Mouse (Mus musculus) adrenal gland, adult (tissue): ENCODE measurements around the gene Cpeb3.
A peak's percentile ranks its signal among the peaks of the same experiment; 100 is the strongest.
"Not testable (repeated sequence)": the region's sequence is repeated elsewhere in the genome, so short reads cannot be mapped to it uniquely, and the experiment has no call there.

Source experiments
- DNase-seq, 2 experiments: peaks; one replicate each; pipeline ENCODE4 v3.0.0; 2022 to 2023; ENCODE audit warnings: low spot score in 1 of 2; ENCODE audit not compliant: inconsistent age in 2 of 2

Cpeb3 gene

DNA sequence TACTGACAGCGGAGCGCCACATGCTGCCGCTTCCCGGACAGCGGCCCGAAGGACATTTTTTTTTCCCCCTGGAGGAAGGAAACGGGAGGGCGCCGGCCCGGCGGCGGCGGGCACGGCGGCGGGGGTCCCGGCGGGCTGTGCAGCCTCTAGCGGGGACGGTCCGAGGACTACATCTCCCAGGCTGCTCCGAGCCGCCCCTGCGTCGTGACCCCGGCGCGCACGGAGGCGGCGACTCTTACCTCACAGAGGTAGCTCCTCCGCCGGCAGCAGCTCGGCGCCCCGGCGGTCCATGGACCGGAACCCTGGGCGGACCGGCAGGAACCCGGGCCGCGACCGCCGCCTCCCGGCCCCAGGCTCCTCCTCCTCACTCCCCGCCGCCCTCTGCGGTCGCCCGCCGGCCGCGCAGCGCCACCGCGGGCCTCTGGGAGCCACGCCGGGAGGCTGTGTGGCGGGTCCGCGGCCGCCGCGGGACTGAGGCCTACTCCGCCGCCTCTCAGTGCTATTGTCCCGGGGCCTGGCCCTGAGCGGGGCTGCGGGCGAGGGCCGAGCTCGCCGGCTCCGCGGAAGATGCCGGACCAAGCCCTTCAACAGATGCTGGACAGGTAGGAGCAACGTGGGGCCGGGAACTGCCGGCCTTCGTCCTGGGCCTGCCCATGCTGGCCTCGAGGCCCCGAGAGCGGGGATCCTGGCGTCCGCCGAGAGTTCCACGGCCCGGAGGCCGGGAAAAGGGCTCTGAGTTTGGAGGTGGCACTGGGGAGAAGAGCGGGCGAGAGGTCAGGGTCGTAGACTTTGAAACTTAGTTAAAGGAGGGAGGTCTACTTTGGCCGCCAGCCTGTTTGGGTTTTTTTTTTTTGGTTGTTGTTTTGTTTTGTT lies 862 bp downstream of the Cpeb3 start, which contains the start of gene March5:
Gene March5 (plus strand): TSS at position 241 of the 873 bp plus-strand sequence.
- DNase-seq: peak; percentile 94 to 96

GRCm38 (mm10) chr19:37206641-37207302 lies 1.6 kb downstream of the Cpeb3 start:
- peak; percentile 76 to 90 for DNase-seq

- not testable (repeated sequence) for DNase-seq
Measured at GRCm38 (mm10) chr19:37205155-37205554, 3.2 kb downstream of the Cpeb3 start.

DNA sequence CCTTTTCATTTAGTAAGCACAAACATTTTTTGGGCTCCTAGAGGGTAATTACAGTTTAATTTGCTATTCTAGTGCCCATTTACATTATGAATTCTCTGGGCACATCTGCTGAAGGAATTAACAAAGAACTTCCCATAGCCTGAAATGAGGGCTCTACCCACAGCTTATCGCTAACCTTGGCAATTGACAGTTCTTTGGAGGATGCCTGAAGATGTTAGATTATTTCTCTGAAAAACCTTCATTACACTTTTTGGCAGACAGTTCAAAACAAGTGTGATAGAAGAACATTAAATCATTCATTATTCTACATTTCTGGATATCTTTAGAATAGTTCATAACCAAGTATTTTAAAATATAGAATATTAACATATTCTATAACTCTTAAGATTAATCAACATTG lies 5.0 kb downstream of the Cpeb3 start:
- DNase-seq: no peak

- DNase-seq: no peak
Measured at GRCm38 (mm10) chr19:37199889-37200288, 8.5 kb downstream of the Cpeb3 start.

DNA sequence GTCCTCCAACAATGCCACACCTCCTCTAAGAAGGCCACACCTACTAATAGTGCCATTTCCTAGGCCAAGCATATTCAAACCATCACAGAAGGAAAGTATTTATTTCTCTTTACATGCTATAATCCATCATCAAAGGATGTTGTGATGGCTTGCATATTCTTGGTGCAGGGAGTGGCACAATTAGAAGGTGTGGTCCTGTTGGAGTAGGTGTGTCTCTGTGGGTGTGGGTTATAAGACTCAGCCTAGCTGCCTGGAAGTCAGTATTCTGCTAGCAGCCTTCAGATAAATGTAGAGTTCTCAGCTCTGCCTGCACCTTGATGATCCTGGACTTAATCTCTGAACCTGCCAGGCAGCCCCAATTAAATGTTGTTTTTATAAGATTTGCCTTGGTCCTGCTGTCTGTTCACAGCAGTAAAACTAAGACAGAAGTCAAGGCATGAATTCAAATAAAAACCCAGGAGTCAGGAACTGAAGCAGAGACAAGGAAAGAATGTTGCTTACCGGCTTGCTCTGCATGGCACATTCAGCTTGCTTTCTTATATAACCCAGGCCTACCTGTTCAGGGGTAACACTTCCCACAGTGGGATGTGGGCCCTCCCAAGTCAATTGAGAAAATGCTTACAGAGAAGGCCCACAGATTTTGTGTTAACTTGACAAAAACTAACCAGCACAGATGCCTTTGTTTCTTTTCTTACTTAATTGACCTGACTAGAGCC lies 10.1 kb downstream of the Cpeb3 start:
- DNase-seq: no peak

GRCm38 (mm10) chr19:37192475-37193058 lies 15.8 kb downstream of the Cpeb3 start:
- DNase-seq: no peak

DNA sequence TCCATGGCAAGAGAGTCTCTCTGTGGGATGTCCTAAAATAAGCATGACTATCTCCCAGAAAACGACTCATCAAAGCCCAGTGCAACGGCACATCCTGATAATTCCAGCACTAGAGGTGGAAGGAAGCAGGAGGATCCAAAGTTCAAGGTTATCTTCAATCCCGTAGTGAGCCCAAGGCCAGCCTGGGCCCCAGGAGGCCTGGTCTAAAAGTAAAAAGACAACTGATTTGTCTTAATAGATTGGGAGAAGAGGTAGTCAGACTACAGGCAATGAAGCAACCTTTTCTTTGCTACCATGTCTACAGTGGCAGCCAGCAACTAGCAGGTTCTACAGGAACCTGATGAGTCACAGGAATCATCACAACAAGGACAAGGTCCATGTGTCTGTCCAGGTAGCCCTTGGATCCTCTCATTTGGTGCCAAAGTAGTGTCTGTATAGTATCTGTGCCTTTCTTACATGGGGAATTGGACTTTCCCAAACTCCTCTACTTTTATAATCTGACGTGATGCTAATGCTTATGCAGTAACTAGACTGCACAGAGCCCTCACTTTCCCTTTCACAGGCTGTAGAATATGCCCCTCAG lies 19.9 kb downstream of the Cpeb3 start:
- peak; percentile 26 to 67 for DNase-seq

DNA sequence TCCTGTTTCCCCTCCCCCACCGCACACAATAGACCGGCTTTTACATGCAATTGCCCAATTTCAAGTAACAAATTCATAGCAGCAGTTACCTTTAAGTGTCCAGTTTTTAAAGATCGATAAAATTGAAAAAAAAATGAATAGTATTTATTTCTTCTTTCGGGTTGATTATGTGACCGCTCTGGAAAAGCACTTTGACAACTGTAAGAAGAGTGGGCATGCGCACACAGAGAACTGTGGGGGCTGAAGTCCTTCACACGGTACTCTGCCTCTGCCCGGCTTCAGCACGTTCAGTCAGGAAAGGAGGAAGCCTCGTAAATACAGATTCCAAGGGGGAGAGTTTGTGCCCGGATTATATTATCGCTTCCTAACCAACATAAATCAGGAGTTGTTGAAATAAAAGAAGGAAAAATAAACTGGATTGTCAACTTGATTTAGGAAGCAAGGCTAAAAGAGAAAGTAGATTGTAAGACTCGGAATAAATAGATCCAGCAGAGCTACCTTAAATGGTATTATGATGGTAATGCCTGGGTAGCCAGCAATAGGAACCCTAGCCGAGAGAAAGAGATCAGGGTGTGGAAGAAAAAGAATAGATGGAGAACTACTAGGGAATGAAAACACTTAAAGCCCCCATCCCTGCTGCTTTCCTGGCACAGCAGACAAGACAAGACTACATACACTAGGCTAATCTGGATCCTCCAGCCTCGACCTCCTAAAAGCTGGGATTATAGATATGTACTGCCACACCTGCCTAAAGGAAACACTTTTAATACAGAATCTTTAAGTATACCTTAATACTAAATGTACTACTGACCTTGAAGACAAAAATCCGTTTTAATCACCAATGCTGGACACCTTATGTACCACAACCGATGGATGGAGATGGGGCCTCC lies 30.3 kb downstream of the Cpeb3 start:
- peak; percentile 77 to 91 for DNase-seq

GRCm38 (mm10) chr19:37176879-37177462 lies 31.4 kb downstream of the Cpeb3 start:
- peak in 1 of 2 experiments; percentile 61 for DNase-seq

DNA sequence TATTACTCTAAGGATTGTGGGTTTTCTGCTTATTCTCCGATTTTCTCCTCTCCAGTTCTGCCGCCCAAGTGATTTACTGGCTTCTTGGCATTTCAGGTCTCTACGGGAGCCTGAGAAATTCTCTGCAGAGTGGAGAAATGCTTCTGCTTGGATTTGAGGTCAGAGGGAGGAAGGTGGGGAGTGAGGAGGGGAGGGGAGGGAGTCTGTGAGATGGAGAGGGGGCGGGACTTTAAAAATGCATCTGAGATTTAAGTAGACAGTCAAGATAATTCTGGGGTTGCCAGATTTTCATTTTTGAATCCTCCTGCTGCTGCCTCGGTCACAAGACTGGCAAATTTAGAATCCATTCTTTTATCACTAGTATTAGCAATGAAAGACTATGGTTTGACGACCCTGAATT lies 32.5 kb downstream of the Cpeb3 start:
- peak; percentile 51 to 84 for DNase-seq

DNA sequence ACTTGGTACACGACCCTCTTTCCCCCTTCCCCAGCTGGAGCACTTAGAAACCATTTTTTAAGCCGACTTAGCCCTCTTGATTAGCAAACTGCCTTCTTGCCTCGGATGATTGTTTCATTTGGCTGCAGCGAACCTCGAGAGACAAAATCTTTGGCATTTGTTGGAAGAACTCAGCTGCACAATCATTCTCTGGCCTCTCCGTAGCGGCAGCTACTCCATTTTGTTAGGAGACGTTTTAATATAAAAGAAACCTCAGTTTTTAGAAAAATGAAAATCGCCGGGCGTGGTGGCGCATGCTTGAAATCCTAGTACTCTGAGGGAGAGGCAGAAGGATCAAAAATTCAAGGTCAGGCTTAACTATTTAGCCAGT lies 33.0 kb downstream of the Cpeb3 start:
- DNase-seq: peak in 1 of 2 experiments; percentile 95

DNA sequence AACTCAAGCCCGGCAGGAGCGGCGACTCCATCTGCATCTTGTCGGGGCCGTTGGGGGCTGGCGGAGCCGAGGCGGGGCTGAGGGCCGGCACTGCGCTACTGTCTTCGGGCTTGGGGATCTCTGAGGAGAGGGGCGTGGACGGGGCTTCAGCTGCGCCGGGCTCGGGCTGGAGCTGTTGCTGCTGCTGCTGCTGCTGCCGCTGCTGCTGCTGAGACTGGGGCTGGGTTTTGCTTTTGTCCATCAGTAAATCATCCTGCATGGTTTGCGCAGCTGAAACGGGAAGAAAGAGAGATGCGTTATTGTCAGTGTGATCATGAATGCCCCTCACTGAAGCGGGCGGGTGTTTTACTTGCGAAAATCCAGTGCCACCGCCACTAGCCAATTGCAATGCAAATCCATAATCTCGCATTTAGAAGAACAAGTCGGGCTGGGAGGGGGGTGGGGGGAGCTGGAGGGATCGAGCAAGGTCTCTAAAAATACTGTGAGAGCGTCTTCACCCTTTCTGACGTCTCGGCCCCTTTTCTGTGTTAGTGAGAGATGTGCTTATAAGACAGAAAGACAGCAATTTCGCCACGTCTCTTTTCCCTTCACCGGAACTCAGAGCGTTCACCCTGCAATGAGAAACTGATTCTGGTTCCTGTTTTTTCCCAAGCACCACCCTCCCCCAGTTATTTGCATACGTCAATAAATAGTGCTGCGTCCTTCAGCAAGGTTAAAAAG lies 33.5 kb downstream of the Cpeb3 start:
- peak; percentile 77 to 90 for DNase-seq

GRCm38 (mm10) chr19:37174116-37174715 lies 34.2 kb downstream of the Cpeb3 start:
- peak; percentile 70 to 89 for DNase-seq

GRCm38 (mm10) chr19:37173331-37174115 lies 34.9 kb downstream of the Cpeb3 start:
- peak; percentile 13 to 67 for DNase-seq

DNA sequence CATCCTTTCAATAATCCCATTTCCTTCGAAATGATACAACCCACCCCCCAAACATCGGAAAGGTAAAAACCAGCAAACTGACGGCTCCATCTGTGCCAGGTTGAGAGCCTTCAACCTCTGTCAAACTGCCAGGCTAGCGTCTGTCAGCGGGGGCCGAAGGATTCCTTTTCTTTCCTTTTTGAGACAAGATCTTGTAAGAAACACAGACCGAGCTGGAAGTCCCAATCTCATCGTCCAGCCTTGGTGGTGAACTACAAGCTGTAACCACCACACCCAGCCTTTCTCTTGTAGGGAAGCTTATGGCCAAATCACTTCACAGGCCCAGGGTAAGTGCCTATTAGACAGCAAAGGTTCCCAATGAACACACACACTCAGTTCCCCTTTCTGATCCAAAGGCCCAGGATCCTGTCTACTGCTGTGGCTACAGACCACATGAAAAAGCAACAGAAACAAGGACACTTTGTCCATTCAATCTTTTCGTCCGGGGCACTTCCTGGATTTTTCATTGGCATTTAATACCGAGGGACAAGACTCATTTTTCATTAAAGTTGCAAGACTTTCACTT lies 35.8 kb downstream of the Cpeb3 start:
- peak; percentile 27 to 78 for DNase-seq

GRCm38 (mm10) chr19:37172096-37172495 lies 36.3 kb downstream of the Cpeb3 start:
- peak; percentile 27 to 71 for DNase-seq
